8 mouse cellular contexts compared by ENCODE assay signal in genomic region chr2:84938249-84938946, GRCm38 (mm10). TPM values are rescaled to one million over a fixed set of nuclear protein-coding genes. Genes with fewer than 3 reads are reported as not detected.
DNase-seq lines count a peak whose midpoint lies in the region; ATAC-seq lines count a peak whose summit lies in the region.

No protein-coding gene starts in this region.

- ATAC-seq in heart, embryonic 16.5 days (replicated peaks; ENCODE audit: extremely low read depth, insufficient read depth, low FRiP score): no peak; the same call in 1 of the 2 replicates
- ATAC-seq in limb, embryonic 13.5 days (ENCODE audit: low FRiP score, low read depth): no peak

- 0 out of 2 replicates have a peak, but pooled peaks cover 3% of the 10 kb centered on the region for H3K4me1 ChIP-seq in heart, embryonic 16.5 days (ENCODE audit: control insufficient read depth, insufficient read depth, low read length)
- H3K4me1 ChIP-seq in limb, embryonic 13.5 days: peaks cover 18% of the 10 kb centered on the region

- no peaks in the 10 kb centered on the region for H3K27me3 ChIP-seq in heart, embryonic 16.5 days (ENCODE audit: control insufficient read depth, insufficient read depth, low read length)
- H3K27me3 ChIP-seq in limb, embryonic 13.5 days: no peaks in the 10 kb centered on the region

- peak overlapping the region; percentile 73 for H3K4me2 ChIP-seq in heart, embryonic 16.5 days (ENCODE audit: low read depth, low read length)
- H3K4me2 ChIP-seq in limb, embryonic 13.5 days (replicated peaks): peak overlapping the region; percentile 66

- no peaks in the 10 kb centered on the region for H3K9me3 ChIP-seq in heart, embryonic 16.5 days (replicated peaks; ENCODE audit: control insufficient read depth, low read length)
- H3K9me3 ChIP-seq in limb, embryonic 13.5 days: no peaks in the 10 kb centered on the region

- peak overlapping the region; percentile 71 for H3K27ac ChIP-seq in heart, embryonic 16.5 days (ENCODE audit: low read length)
- no peak overlapping the region for H3K27ac ChIP-seq in limb, embryonic 13.5 days

- 49% methylated on average over 5 of the region's 5 CpGs for WGBS in heart, embryonic 16.5 days
- WGBS in limb, embryonic 13.5 days: 80% methylated on average over 5 of the region's 5 CpGs

- peak overlapping the region; percentile 65 for H3K4me3 ChIP-seq in heart, embryonic 16.5 days (ENCODE audit: low read length)
- H3K4me3 ChIP-seq in limb, embryonic 13.5 days: peak overlapping the region; percentile 54

- peak overlapping the region; percentile 78 for H3K9ac ChIP-seq in heart, embryonic 16.5 days (ENCODE audit: low read length)
- H3K9ac ChIP-seq in limb, embryonic 13.5 days: 0 out of 2 replicates have a peak overlapping the region, but pooled peaks have one; percentile 76

- DNase-seq in CD4-positive helper T cell, adult 2 months (ENCODE audit: low read depth, low spot score): peak; percentile 32
- DNase-seq in adrenal gland, postnatal 36 days: peak; percentile 17 to 40
- DNase-seq in natural killer cell, adult 2 months (ENCODE audit: low spot score in 2 of 2): peak; percentile 45 to 54
- no peak for DNase-seq in frontal cortex, postnatal 36 days (ENCODE audit: low spot score in 2 of 2)
- no peak for DNase-seq in frontal cortex, postnatal 14 days (ENCODE audit: low spot score in 2 of 2)
- no peak for DNase-seq in left cerebral cortex, postnatal 10 days (ENCODE audit: extremely low spot score in 1 of 2, low spot score in 2 of 2)

- intact Hi-C loops in left cerebral cortex, postnatal 10 days (cut with DNase I): no loop called here

- H3K36me3 ChIP-seq in heart, embryonic 16.5 days (ENCODE audit: control insufficient read depth, insufficient read depth): no peaks in the 10 kb centered on the region; the same call in 1 of the 2 replicates
- H3K36me3 ChIP-seq in limb, embryonic 13.5 days: peaks cover 17% of the 10 kb centered on the region

RNA-seq across cellular contexts. Expression of gene Slc43a3, which starts 2.0 kb away (rescaled TPM):
- 10 to 100 TPM; 52.8 to 88.3 TPM for total RNA-seq in adrenal gland, postnatal 36 days (2021)
- 42.5 and 43.6 TPM in 2 replicates for polyA plus RNA-seq in heart, embryonic 16.5 days (2015; fragmentation: Nextera tagmentation; extraction: Ambion mirVana)
- polyA plus RNA-seq in limb, embryonic 13.5 days (2015; fragmentation: Nextera tagmentation; extraction: Ambion mirVana): 32.8 and 37.4 TPM in 2 replicates
- total RNA-seq in left cerebral cortex, postnatal 10 days (2021): 1 to 10 TPM; 1.8 to 2.0 TPM

RNA-seq across cellular contexts. Expression of gene Prg2, which starts 41.9 kb away (rescaled TPM):
- not detected for total RNA-seq in adrenal gland, postnatal 36 days (2021)
- 0.68 TPM in 1 of 2 replicates, not detected in the other for polyA plus RNA-seq in heart, embryonic 16.5 days (2015; fragmentation: Nextera tagmentation; extraction: Ambion mirVana)
- polyA plus RNA-seq in limb, embryonic 13.5 days (2015; fragmentation: Nextera tagmentation; extraction: Ambion mirVana): 0.23 and 0.65 TPM in 2 replicates
- total RNA-seq in left cerebral cortex, postnatal 10 days (2021): not detected

RNA-seq across cellular contexts. Expression of gene Prg3, which starts 49.6 kb away (rescaled TPM):
- not detected for total RNA-seq in adrenal gland, postnatal 36 days (2021)
- polyA plus RNA-seq in heart, embryonic 16.5 days (2015; fragmentation: Nextera tagmentation; extraction: Ambion mirVana): 0.34 TPM in 1 of 2 replicates, not detected in the other
- not detected in 2 replicates for polyA plus RNA-seq in limb, embryonic 13.5 days (2015; fragmentation: Nextera tagmentation; extraction: Ambion mirVana)
- not detected for total RNA-seq in left cerebral cortex, postnatal 10 days (2021)

RNA-seq across cellular contexts. Expression of gene Rtn4rl2, which starts 51.9 kb away (rescaled TPM):
- total RNA-seq in adrenal gland, postnatal 36 days (2021): 1 to 10 TPM in 1 of 2 experiments, under 1 TPM in 1; 0.79 to 2.4 TPM
- 1.5 and 1.7 TPM in 2 replicates for polyA plus RNA-seq in heart, embryonic 16.5 days (2015; fragmentation: Nextera tagmentation; extraction: Ambion mirVana)
- polyA plus RNA-seq in limb, embryonic 13.5 days (2015; fragmentation: Nextera tagmentation; extraction: Ambion mirVana): 0.65 and 1.1 TPM in 2 replicates
- total RNA-seq in left cerebral cortex, postnatal 10 days (2021): 10 to 100 TPM; 82.1 to 83.8 TPM

Comparison
In these comparisons a context has a peak if more than half of its experiments do, and no peak if none do; other contexts are left out.
1. DNase-seq: peak in CD4-positive helper T cell, adult 2 months (single experiment), adrenal gland, postnatal 36 days (2 of 2) and natural killer cell, adult 2 months (2 of 2); none in frontal cortex, postnatal 36 days (0 of 2), frontal cortex, postnatal 14 days (0 of 2) and left cerebral cortex, postnatal 10 days (0 of 2).
2. RNA of gene Slc43a3, which starts 2.0 kb away (total RNA-seq): 52.8 to 88.3 TPM in adrenal gland, postnatal 36 days; 1.8 to 2.0 TPM in left cerebral cortex, postnatal 10 days; every median in the first group is over 10 times any median in the second.